Mouse (Mus musculus) liver (tissue): ENCODE results near the gene Gm20662.
"Not testable (repeated sequence)": the region's sequence is repeated elsewhere in the genome, so short reads cannot be mapped to it uniquely, and the experiment has no call there.

Experiments
- DNase-seq: peaks from one replicate; pipeline ENCODE4 v3.0.0-alpha.2; 2020; ENCODE audit warnings: mixed read lengths

Gene Gm20662

DNA sequence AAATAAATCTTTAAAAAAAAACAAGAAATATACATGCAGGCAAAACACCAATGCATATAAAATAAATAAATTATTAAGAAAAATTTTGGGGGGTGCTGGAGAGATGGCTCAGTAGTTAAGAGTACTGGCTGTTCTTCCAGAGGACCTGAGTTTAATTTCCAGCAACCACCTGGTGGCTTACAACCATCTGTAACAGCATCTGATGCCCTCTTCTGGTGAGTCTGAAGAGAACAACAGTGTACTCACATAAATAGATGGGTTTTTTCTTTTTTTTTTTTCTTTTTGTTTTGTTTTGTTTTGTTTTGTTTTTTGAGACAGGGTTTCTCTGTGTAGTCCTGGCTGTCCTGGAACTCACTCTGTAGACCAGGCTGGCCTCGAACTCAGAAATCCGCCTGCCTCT, 17.4 kb downstream of the Gm20662 start:
- not testable (repeated sequence) for DNase-seq

DNA sequence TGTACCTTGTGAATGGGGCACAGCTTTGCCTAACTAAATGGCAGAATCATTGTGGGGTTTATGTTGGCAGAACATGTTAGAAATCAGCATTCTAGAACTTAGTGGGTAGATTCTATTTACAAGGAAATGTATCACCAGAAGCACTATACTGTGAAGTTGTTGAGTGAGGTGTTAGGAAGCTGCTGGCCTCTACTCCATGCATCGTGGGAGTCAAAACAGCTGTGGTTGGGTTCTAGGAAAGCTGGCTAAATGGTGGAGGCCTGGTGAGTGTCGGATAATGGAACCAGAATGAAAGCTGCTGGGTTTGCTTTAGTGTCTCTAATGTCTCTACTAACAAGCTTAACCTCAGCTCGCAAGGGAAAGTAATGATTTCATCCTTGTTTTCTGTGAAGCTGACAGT, 21.0 kb downstream of the Gm20662 start:
- DNase-seq: no peak

DNA sequence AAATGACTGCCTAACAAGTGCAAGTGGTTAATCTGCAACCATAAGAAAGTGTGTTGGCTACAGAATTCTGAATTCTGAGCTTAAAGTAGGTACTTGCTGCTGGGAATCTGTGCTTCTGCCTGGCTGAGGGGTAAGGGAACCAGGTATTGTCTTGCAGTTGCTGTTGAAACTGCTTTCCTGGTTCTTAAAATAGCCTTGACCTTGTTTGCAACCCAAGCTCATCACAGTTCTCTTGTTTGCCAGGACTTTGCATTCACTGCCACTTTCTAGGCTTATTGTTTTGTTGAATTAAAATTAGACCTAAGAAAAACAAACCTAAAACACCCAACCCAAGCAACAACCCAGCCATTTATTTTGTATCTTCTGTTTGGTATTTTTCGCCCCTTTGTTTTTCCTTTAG, 24.6 kb downstream of the Gm20662 start:
- DNase-seq: no peak

DNA sequence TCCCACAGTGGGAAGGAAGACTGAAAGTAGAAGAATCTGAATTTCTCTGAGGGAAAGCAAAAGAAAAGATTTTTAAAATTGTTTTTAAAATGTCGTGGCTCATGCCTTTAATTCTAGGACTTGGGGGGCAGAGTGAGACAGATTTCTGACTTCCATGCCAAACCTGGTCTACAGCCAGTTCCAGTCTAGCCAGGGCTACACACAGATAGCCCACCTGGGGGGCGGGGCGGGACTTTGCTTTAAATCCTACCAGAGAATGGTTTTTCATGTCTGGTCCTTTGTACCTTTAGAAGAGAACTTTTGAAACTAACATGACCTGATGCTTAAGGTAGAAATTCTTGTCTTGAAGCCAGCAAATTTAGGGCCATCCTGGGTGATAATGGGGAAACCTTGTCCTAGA, 27.1 kb downstream of the Gm20662 start:
- no peak for DNase-seq

DNA sequence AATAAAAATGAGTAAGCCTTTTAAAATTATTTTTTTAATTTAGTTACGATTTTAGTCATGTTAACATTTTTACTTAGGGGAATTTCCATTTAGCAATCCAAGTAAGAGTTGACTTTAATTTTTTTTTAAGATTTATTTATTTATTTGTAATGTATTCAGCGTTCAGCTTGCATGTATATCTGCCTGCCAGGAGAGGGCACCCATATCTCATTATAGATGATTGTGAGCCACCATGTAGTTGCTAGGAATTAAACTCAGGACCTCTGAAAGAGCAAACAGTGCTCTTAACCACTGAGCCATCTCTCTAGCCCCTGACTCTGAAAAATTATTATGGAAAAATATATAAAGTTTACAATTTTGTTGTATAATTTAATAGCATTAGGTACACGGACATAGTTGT, 30.4 kb downstream of the Gm20662 start:
- no peak for DNase-seq

DNA sequence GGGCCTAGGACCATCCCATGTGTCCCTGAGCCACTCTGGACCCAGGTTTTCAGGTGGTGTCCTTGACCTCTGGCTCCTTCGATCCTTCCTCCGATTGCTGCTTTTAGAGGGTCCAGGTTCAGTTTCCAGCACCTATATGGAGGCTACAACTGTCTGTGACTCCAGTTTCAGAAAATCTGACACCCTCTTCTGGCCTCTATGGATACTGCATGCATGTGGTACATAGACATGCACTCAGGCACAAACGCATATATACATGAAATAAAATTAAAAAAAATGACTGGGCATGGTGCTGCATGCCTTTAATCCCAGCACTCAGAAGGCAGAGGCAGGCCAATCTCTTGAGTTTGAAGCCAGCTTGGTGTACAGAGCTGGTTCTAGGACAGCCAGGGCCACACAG, 31.7 kb downstream of the Gm20662 start:
- no peak for DNase-seq

DNA sequence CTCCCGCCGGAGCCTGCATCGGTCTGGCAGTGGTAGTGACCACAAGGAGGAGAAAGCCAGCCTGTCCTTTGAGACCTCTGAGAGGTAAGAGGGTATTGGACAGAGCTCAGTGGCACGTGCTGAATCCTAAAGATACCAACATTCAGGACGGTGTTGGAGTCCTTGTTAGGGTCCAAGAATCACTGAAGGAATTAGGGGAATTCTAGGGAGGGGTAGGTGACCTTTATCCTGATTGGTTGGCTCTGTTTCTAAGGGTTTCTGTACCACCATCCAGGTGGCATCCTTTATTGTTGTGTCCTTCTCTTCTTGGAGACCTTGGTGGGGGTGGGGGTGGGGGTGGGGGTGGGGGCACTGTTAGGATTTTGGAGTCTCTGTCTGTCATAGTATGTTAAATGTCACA, 36.0 kb downstream of the Gm20662 start:
- no peak for DNase-seq

DNA sequence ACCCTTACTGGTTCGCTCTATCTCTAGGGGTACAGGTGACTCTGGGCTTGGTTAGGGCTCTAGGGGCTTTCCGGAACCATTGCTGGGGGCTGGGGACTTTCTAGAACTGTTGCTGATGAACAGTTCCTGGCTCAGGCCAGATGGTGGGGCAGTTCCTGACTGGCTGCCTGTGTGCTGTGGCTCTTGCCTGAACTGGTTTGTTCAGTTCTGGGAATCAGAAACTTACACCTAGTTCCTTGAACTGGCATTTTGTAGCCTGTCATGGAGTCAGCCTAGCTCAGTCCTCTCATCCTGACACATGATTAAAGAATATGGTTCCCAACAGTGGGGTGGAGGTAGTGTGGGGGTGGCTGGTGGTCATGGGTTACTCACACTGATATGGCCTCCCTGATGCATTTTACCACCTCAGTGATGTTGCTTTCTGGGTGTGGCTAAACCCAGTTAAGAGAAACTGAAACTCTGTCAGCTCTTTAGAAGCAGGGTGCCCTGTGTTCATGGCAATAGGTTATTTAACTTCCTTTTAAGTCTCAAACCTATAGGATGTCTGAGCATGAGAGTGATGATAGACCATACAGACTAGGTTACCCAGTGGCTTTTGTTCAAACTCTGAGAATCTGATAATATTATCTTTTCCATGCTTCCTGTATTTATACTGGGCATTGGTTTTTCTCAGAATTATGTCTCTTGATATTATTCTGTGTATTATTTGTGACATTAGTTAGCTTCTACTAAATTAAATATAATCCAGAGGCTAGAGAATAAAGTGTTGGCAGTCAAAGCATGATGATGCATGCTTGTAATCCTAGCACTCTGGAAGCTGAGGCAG, 39.4 kb downstream of the Gm20662 start:
- DNase-seq: no peak

DNA sequence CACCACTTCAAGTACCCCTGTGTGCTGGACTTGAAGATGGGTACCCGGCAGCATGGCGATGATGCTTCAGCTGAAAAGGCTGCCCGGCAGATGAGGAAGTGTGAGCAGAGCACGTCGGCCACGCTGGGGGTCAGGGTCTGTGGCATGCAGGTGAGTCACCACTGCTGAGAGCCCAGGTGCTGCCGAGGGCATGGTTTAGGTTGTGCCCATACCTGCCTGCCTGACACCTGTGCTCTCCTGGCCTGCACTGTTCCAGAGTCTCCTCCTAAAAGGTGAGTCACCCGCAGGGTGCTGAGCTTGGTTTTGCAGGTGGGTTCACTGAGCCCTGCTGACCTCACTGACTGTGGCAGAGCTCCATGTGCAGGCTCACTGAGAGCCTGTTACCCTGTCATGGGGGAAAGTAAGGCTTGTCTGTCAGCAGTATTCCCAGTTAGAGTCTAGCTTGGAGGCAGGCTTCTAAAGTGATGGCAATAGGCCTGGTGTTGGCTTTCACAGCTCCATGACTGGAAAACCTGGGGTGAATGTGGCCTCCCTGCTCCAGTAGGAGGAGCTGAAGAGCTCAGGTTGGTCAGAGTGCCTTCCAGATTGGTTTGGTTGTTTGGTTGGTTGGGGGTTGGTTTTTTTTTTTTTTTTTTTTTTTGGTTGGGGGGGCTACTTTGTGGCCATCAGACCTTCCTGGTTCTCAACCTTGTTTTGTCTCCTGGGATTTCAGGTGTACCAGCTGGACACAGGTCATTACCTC, 48.8 kb downstream of the Gm20662 start:
- DNase-seq: no peak

DNA sequence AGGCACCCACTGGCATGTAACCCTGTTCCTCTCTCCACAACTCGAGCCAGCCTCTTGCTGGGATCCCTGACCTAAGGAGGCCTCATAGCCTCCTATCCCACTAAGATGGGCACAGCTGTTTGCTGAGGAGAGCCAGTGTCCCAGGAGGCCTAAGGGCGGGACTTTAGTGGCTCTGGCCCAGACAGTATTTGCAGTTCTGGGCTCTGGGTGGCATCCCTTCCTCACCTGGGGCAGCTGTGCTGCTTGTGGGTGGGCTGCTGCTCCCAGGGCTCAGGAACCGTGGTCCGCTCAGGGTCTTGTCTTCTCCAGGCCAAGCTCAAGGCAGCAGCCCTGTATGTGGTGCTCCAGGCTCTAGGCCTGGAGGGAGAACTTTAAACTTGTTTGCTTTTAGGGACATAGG, 50.4 kb downstream of the Gm20662 start:
- no peak for DNase-seq

DNA sequence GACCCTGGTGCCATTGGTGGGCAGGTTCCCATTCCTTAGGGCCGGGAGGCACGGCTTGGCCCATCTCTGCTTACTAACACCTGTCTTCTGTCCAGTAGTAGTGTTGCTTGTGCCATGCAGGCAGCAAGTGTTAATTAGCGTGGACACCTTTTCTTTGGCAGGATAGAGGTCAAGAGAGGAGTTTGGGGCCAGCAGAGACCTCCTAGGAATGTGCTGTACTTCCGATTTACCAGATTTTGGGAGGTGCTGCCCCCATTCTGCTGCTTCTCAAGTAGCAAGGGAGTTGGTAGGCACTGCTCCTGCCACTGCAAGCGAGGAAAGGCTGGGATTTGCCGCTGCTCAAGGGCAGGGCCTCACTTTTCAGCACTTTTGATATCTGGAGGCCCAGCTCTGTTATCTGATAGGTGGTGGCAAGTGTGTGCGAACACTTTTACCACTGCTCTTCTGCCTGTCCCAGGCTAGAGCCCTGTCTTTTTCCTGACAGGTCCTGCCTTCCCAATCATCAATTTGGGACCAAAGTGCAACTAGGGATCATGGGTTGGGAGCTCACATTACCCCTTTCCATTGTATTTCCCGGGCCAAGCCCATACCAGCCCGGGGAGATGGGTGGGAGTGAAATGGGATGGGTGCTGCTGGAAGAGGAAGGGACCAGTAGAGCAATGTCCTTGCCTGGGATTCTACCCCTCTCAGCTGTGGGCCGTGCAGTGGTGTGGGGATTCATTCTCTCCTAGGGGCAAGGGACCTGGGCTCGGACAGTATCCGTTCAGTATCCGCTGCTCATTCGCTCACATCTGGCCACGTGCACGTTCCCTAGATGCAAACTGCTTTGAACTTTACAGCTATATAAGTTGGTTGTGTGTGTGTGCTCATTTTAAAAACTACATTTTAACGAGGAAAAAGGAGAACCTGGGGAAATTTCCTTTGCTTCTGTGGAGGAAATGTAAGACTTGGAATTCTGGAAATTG, 51.7 kb downstream of the Gm20662 start:
- peak; percentile 73 for DNase-seq

DNA sequence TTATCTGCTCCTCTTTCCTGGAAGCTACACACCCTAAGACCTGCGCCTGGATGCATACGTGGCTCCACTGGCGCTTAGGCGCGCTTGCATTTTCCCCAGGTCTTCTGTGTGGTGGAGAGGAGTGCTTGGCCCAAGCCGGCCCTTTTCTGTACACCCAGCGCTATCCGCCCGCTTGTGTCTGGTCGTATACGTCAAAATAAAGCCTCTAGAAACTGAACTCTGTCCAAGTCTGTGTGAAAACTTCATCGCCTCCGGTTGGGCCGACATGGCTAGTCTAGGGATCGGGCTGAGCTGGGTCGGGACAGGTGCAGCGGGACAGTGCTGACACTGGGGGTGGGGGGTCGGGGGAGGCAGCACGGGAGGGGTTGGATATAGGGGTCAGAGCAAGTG, 52.4 kb downstream of the Gm20662 start:
- DNase-seq: no peak

DNA sequence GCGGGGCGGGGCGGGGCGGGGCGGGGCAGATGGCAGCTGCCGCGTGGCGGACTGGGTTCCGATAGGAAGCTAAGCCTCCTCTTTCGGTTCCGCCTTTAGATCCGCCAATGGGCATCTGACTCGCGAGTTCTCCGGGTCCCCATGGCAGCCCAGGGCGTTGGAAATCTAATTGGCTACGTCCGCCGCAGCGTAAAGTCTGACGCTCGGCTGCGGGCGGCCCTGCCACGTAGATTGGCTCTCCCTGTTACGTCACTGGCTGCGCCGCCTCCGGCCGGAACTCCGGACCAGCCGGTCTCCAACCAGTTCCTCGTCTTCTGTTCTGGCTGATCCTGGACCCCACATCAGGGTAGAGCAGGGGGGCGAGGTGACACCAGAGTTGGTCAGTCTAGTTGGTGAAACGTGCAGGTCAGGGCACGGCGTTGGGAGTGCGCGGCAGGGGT, 52.9 kb downstream of the Gm20662 start, which contains the start of gene Gmppb:
TSS of gene Gmppb (plus strand) at position 227 of the 440 bp plus-strand sequence.
- peak; percentile 97 for DNase-seq

DNA sequence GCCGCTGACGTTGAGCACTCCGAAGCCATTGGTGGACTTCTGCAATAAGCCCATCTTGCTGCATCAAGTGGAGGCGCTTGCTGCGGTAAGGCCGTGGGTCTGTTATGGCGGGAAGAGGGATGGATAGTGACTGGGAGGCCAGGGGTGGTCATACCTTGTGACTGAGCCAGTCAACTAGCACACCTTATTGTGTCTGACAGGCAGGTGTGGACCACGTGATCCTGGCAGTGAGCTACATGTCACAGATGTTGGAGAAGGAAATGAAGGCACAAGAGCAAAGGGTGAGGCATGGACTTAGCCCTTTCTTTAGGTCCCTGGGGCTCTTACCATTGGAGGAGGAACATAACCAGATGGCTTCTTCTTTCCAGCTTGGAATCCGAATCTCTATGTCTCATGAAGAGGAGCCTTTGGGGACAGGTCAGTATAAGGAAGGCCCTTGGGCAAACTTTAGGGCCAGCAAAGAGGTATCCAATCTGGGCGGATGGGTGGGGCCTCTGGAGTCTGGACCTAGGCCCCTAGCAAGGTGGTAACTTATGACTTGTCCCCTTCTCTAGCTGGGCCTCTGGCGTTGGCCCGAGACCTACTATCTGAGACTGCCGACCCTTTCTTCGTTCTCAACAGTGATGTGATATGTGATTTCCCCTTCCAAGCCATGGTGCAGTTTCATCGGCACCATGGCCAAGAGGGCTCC, 53.6 kb downstream of the Gm20662 start:
- no peak for DNase-seq

DNA sequence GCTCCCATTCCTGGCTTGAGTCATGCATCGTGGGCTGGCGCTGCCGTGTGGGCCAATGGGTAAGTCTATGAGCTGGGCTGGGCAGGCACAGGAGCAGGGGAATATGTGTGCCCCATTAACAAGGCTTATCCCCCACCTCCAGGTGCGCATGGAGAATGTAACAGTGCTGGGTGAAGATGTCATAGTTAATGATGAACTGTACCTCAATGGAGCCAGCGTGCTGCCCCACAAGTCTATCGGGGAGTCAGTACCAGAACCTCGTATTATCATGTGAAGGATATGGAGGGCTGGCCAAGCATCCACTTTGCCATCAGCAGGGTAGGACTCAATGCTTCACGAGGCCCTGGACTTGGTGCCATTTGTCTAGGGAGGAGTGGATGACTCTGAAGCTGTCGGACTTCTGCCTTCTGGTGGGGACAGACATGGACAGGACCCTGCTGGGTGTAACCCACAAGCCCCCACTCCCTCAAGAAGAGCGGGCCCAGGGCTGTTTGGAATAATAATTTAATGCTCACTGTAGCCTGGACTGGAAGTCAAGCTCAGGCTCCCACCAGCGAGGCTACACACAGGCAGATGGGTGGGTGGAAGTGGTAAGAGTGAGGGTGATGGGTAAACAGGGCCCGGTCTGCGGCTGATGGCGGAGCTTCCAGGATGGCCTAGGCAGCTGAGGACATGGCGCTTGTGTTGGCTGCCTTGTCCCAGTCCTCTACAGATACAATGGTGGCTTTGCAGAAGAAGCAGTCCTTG, 55.2 kb downstream of the Gm20662 start:
- no peak for DNase-seq

DNA sequence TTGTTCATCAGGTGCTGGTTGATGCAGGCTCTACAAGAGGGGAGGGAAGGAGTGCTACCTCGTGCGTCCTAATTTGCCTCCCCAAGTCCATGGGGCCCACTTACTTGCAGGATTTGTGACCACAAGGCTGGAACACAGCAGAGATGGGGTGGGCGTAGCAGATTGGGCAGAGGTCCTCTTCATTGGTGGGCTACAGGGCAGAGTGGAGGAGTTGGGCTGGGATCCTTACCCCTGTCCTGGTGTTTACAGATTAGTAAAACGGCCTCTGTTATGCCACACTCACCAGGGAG, 55.7 kb downstream of the Gm20662 start:
- DNase-seq: no peak

DNA sequence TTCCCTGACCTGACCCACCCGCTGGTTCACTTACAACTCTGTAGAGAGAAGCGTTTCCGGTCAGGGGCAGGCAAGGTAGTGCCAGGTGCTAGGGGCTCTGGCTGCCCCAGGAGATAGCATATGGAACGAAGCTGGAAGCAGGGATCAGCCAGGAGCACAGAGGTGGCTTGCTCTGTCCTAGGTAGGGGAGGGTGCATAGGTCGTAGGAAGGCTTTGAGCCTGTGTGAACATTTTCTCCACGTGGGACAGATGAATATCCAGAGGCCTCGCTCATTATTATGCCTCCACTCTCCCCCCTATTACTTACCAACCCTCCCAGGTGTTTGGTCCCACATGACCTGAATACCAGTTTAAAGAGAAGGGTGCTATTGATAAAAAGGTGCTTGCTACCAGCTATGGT, 56.3 kb downstream of the Gm20662 start:
- no peak for DNase-seq

DNA sequence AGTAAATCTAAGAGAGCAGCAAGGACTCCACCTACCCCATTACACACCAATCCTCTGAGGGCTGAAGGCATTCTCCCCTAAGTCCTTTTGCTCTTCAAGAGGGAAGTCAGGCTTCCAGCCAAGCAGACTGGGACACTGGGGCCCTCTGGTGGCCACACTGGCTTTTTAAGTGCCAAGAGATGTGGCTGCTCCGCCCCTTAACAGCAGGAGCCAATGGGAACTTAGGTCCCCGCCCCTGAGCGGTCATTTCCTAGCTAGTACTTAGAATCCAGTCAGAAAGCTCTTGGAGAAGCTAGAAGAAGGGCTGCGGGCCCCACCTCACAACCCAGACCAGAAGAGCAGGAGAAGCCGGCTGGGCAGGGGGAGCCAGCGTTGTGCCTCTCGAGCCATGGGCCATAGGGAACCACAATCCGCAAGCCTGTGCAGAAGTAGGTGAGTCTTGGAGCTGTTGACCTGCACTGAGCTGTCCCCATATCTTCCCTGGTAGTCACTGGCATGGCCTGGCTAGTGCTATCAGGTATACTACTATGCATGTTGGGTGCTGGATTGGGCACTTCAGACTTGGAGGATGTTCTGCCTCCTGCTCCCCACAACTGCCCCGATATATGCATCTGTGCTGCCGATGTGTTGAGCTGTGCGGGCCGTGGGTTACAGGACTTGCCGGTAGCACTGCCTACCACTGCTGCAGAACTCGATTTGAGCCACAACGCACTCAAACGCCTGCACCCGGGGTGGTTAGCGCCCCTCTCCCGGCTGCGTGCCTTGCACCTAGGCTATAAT, 56.9 kb downstream of the Gm20662 start, which contains the start of gene Amigo3:
TSS of gene Amigo3 (plus strand) at position 275 of the 780 bp plus-strand sequence.
- peak; percentile 96 for DNase-seq

DNA sequence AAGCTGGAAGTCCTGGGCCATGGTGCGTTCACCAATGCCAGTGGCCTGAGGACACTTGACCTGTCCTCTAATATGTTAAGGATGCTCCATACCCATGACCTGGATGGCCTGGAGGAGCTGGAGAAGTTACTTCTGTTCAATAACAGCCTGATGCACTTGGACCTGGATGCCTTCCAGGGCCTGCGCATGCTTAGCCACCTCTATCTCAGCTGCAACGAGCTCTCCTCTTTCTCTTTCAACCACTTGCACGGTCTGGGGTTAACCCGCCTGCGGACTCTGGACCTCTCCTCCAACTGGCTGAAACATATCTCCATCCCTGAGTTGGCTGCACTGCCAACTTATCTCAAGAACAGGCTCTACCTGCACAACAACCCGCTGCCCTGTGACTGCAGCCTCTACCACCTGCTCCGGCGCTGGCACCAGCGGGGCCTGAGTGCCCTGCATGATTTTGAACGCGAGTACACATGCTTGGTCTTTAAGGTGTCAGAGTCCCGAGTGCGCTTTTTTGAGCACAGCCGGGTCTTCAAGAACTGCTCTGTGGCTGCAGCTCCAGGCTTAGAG, 57.6 kb downstream of the Gm20662 start:
- DNase-seq: no peak

DNA sequence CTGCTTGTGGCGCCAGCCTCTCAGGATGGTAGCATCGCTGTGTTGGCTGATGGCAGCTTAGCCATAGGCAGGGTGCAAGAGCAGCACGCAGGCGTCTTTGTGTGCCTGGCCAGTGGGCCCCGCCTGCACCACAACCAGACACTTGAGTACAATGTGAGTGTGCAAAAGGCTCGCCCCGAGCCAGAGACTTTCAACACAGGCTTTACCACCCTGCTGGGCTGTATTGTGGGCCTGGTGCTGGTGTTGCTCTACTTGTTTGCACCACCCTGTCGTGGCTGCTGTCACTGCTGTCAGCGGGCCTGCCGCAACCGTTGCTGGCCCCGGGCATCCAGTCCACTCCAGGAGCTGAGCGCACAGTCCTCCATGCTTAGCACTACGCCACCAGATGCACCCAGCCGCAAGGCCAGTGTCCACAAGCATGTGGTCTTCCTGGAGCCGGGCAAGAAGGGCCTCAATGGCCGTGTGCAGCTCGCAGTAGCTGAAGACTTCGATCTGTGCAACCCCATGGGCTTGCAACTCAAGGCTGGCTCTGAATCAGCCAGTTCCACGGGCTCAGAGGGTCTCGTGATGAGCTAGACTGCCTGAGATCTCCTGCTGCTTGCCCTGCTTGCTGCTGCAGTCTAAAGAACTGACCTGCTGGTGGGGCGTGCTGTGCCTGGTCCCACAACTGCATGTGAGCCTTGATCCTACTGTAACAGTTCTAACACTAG, 58.3 kb downstream of the Gm20662 start:
- no peak for DNase-seq
